Mouse (Mus musculus): ENCODE data around the gene C7. TPM values are rescaled to one million over a fixed set of nuclear protein-coding genes. Genes with fewer than 3 reads are reported as not detected.
A peak's percentile ranks its signal among the peaks of the same experiment; 100 is the strongest.
"Not testable (repeated sequence)": the region's sequence is repeated elsewhere in the genome, so short reads cannot be mapped to it uniquely, and the experiment has no call there.

C7 gene
- polyA plus RNA-seq, 1 experiment from 2014 or later = 0.11 TPM

- H3K9ac ChIP-seq (ENCODE audit: low read length); H3K4me1 ChIP-seq (replicated peaks; ENCODE audit: control insufficient read depth, insufficient read depth, low read length); H3K4me3 ChIP-seq (ENCODE audit: low read depth, low read length); H3K27me3 ChIP-seq (replicated peaks; ENCODE audit: control insufficient read depth, insufficient read depth, low read length); H3K4me2 ChIP-seq (ENCODE audit: low read length); H3K27ac ChIP-seq (ENCODE audit: low read depth); ATAC-seq (replicated peaks; ENCODE audit: low FRiP score, low TSS enrichment, low read depth); H3K36me3 ChIP-seq (ENCODE audit: control insufficient read depth, insufficient read depth, low read length); H3K9me3 ChIP-seq (ENCODE audit: control insufficient read depth, low read length); DNase-seq (ENCODE audit: low spot score): not testable (repeated sequence)
- 95% methylated on average over 14 of the region's 14 CpGs for WGBS
Observed at GRCm38 (mm10) chr15:5023479-5024265, 39.9 kb downstream of the C7 start.

GRCm38 (mm10) chr15:5009644-5010107 is 53.9 kb downstream of the C7 start:
- Histone ChIP-seq H3K4me3 (ENCODE audit: low read depth, low read length) (no peak overlapping the region), H3K27me3 (replicated peaks; ENCODE audit: control insufficient read depth, insufficient read depth, low read length) (no peaks in the 10 kb centered on the region), H3K4me2 (ENCODE audit: low read length) (no peak overlapping the region; the same call in 1 of the 2 replicates), H3K9ac (ENCODE audit: low read length) (no peak overlapping the region), H3K9me3 (ENCODE audit: control insufficient read depth, low read length) (no peaks in the 10 kb centered on the region), H3K4me1 (replicated peaks; ENCODE audit: control insufficient read depth, insufficient read depth, low read length) (no peaks in the 10 kb centered on the region), H3K36me3 (ENCODE audit: control insufficient read depth, insufficient read depth, low read length) (no peaks in the 10 kb centered on the region), H3K27ac (ENCODE audit: low read depth) (no peak overlapping the region)
- DNase-seq (ENCODE audit: low spot score) (no peak), ATAC-seq (replicated peaks; ENCODE audit: low FRiP score, low TSS enrichment, low read depth) (0 out of 2 replicates have a peak, but pooled peaks have one; percentile 19)
- WGBS = 64% methylated on average over 11 of the region's 11 CpGs

GRCm38 (mm10) chr15:5003503-5004196 is 59.9 kb downstream of the C7 start:
- DNase-seq (ENCODE audit: low spot score) = no peak
- Histone ChIP-seq H3K9me3 (ENCODE audit: control insufficient read depth, low read length) (no peaks in the 10 kb centered on the region), H3K27ac (ENCODE audit: low read depth) (no peak overlapping the region), H3K4me3 (ENCODE audit: low read depth, low read length) (no peak overlapping the region), H3K4me2 (ENCODE audit: low read length) (no peak overlapping the region), H3K4me1 (replicated peaks; ENCODE audit: control insufficient read depth, insufficient read depth, low read length) (no peaks in the 10 kb centered on the region), H3K27me3 (replicated peaks; ENCODE audit: control insufficient read depth, insufficient read depth, low read length) (no peaks in the 10 kb centered on the region), H3K36me3 (ENCODE audit: control insufficient read depth, insufficient read depth, low read length) (no peaks in the 10 kb centered on the region), H3K9ac (ENCODE audit: low read length) (no peak overlapping the region)
- no peak for ATAC-seq (replicated peaks; ENCODE audit: low FRiP score, low TSS enrichment, low read depth)
- WGBS = 78% methylated on average over 6 of the region's 6 CpGs

GRCm38 (mm10) chr15:5002903-5003302 is 60.6 kb downstream of the C7 start:
- H3K27ac ChIP-seq (ENCODE audit: low read depth) = no peak overlapping the region
- H3K4me2 ChIP-seq (ENCODE audit: low read length) = no peak overlapping the region
- H3K36me3 ChIP-seq (ENCODE audit: control insufficient read depth, insufficient read depth, low read length) = no peaks in the 10 kb centered on the region
- DNase-seq (ENCODE audit: low spot score) = no peak
- ATAC-seq (replicated peaks; ENCODE audit: low FRiP score, low TSS enrichment, low read depth) = no peak
- no peaks in the 10 kb centered on the region for H3K27me3 ChIP-seq (replicated peaks; ENCODE audit: control insufficient read depth, insufficient read depth, low read length)
- H3K4me3 ChIP-seq (ENCODE audit: low read depth, low read length) = no peak overlapping the region
- no peak overlapping the region for H3K9ac ChIP-seq (ENCODE audit: low read length)
- WGBS = 54% methylated on average over 2 of the region's 2 CpGs
- H3K9me3 ChIP-seq (ENCODE audit: control insufficient read depth, low read length) = no peaks in the 10 kb centered on the region
- H3K4me1 ChIP-seq (replicated peaks; ENCODE audit: control insufficient read depth, insufficient read depth, low read length) = no peaks in the 10 kb centered on the region

- no peak for DNase-seq (ENCODE audit: low spot score)
- no peak for ATAC-seq (replicated peaks; ENCODE audit: low FRiP score, low TSS enrichment, low read depth)
- Histone ChIP-seq H3K36me3 (ENCODE audit: control insufficient read depth, insufficient read depth, low read length) (no peaks in the 10 kb centered on the region), H3K9me3 (ENCODE audit: control insufficient read depth, low read length) (no peaks in the 10 kb centered on the region), H3K4me1 (replicated peaks; ENCODE audit: control insufficient read depth, insufficient read depth, low read length) (no peaks in the 10 kb centered on the region), H3K9ac (ENCODE audit: low read length) (no peak overlapping the region), H3K4me3 (ENCODE audit: low read depth, low read length) (no peak overlapping the region), H3K4me2 (ENCODE audit: low read length) (no peak overlapping the region), H3K27ac (ENCODE audit: low read depth) (no peak overlapping the region), H3K27me3 (replicated peaks; ENCODE audit: control insufficient read depth, insufficient read depth, low read length) (no peaks in the 10 kb centered on the region)
- 76% methylated on average over 1 of the region's 1 CpGs for WGBS
Observed at GRCm38 (mm10) chr15:4973355-4973754, 90.2 kb downstream of the C7 start.

Other genes with a start within 250 kb of the C7 start
- not detected in 2 replicates for gene Mroh2b, start 165.0 kb downstream of the C7 start, polyA plus RNA-seq (2014; fragmentation: Nextera tagmentation; extraction: Ambion mirVana)
- gene Card6, start 44.8 kb upstream of the C7 start, polyA plus RNA-seq (2014; fragmentation: Nextera tagmentation; extraction: Ambion mirVana) = 1.1 and 1.4 TPM in 2 replicates
- 807 and 885 TPM in 2 replicates for gene Rpl37, start 52.9 kb upstream of the C7 start, polyA plus RNA-seq (2014; fragmentation: Nextera tagmentation; extraction: Ambion mirVana)
- 26.0 and 27.5 TPM in 2 replicates for gene Prkaa1, start 80.1 kb upstream of the C7 start, polyA plus RNA-seq (2014; fragmentation: Nextera tagmentation; extraction: Ambion mirVana)
- gene Ttc33, start 121.8 kb upstream of the C7 start, polyA plus RNA-seq (2014; fragmentation: Nextera tagmentation; extraction: Ambion mirVana) = 37.4 and 41.2 TPM in 2 replicates
- gene Ptger4, start 180.4 kb upstream of the C7 start, polyA plus RNA-seq (2014; fragmentation: Nextera tagmentation; extraction: Ambion mirVana) = 3.9 and 4.3 TPM in 2 replicates